Mouse (Mus musculus): Measurements from ENCODE around the gene Rab6a. TPM values are rescaled to one million over a fixed set of nuclear protein-coding genes. Genes with fewer than 3 reads are reported as not detected.
A peak's percentile ranks its signal among the peaks of the same experiment; 100 is the strongest.

The Rab6a gene
- total and polyA plus RNA-seq, 2 experiments from 2014 or later, result 289 to 363 TPM

DNA sequence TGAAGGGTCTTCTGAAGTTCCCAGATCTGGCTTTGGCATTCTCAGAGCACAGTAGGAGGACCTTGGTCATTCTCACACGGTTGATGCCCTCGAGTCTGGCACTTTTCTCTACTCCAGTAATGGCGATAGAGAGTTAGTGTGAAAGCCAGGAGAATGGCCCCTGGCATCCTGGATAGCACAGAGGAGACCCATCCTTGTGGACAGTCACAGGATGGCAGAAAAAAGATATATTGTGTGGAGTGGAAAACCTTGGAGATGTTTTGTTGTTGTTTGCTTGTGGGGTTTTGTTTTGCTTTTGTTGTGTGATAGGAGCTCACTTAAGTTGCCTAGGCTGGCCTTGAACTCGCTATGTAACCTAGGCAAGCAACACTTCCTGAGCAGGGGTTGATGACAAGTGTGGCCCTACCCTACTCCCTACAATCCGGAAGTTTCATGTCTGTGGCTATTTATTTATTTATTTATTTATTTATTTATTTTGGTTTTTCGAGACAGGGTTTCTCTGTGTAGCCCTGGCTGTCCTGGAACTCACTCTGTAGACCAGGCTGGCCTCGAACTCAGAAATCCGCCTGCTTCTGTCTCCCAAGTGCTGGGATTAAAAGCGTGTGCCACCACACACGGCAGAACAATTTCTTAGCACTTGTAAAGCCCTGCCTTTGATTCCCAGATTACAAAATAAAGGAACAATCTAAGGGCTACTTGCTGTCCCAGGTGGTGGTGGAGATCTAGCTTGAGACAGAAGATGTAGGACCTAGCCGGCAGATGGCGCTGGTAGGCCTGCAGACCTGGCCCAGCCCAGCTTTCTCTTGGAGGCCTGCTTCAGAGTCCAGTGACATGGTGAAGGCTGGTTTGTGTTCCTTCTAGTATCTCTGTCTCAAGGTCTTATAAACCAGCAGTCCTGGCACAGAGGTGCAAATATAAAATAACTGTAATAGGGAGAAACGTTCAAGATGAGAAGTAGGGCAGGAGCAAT is 78.1 kb downstream of the Rab6a start:
- DNase-seq (ENCODE audit: low spot score) (peak; percentile 87), ATAC-seq (ENCODE audit: low FRiP score) (no peak)
- peak; percentile 88 for TF ChIP-seq CTCF (IDR thresholded peaks at IDR 0.05)
- Histone ChIP-seq H3K27ac (ENCODE audit: low read depth, low read length) (no peak overlapping the region), H3K9me3 (ENCODE audit: low read length) (no peaks in the 10 kb centered on the region), H3K36me3 (ENCODE audit: insufficient read depth, low read length) (no peaks in the 10 kb centered on the region), H3K4me3 (ENCODE audit: low read depth, low read length) (no peak overlapping the region), H3K27me3 (ENCODE audit: insufficient read depth, low read length) (no peaks in the 10 kb centered on the region), H3K4me2 (ENCODE audit: low read depth, low read length, poor library complexity, severe bottlenecking) (no peak overlapping the region), H3K4me1 (ENCODE audit: insufficient read depth, low read length) (no peaks in the 10 kb centered on the region), H3K9ac (replicated peaks; ENCODE audit: low read length, poor library complexity, severe bottlenecking) (no peak overlapping the region)
- WGBS, result 42% methylated on average over 13 of the region's 13 CpGs

DNA sequence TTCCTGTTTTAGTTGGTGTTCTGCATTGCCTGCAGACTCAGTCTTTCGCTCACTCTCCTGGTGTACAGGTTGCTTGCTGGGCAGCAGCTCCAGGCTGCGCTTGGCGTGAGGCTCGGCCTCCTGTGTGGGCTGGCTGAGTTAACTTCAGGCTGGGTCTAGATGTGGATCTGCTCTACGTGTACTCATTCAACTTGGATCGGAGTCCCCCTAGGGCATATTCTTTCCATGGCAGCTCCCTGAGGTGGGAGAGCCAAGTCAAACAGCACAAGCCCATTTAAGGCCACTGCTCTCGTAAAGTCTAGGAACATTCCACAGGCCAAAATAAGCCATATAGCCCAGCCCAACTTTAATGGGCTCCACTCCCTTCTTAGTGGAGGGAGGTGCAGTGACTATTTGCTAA is 81.3 kb downstream of the Rab6a start:
- H3K9ac ChIP-seq (replicated peaks; ENCODE audit: low read length, poor library complexity, severe bottlenecking), result no peak overlapping the region
- 78% methylated on average over 7 of the region's 7 CpGs for WGBS
- H3K36me3 ChIP-seq (ENCODE audit: insufficient read depth, low read length), result no peaks in the 10 kb centered on the region
- no peaks in the 10 kb centered on the region for H3K4me1 ChIP-seq (ENCODE audit: insufficient read depth, low read length)
- H3K4me2 ChIP-seq (ENCODE audit: low read depth, low read length, poor library complexity, severe bottlenecking), result no peak overlapping the region
- TF ChIP-seq CTCF (IDR thresholded peaks at IDR 0.05), result no peak
- no peaks in the 10 kb centered on the region for H3K27me3 ChIP-seq (ENCODE audit: insufficient read depth, low read length)
- no peak overlapping the region for H3K27ac ChIP-seq (ENCODE audit: low read depth, low read length)
- DNase-seq (ENCODE audit: low spot score) (no peak), ATAC-seq (ENCODE audit: low FRiP score) (no peak)
- no peaks in the 10 kb centered on the region for H3K9me3 ChIP-seq (ENCODE audit: low read length)
- H3K4me3 ChIP-seq (ENCODE audit: low read depth, low read length), result no peak overlapping the region

Other genes starting within 250 kb of the Rab6a start
- 22.2 and 26.6 TPM in 2 replicates for gene C2cd3, start 235.2 kb upstream of the Rab6a start, total RNA-seq (2014; rRNA removed)
- gene C2cd3, start 235.2 kb upstream of the Rab6a start, polyA plus RNA-seq (2015; fragmentation: Nextera tagmentation; extraction: Ambion mirVana), result 8.1 and 8.5 TPM in 2 replicates
- gene Ppme1, start 235.1 kb upstream of the Rab6a start, total RNA-seq (2014; rRNA removed), result 159 and 172 TPM in 2 replicates
- gene Ppme1, start 235.1 kb upstream of the Rab6a start, polyA plus RNA-seq (2015; fragmentation: Nextera tagmentation; extraction: Ambion mirVana), result 149 and 161 TPM in 2 replicates
- gene Ucp3, start 134.4 kb upstream of the Rab6a start, total RNA-seq (2014; rRNA removed), result not detected in 2 replicates
- 0.06 and 0.16 TPM in 2 replicates for gene Ucp3, start 134.4 kb upstream of the Rab6a start, polyA plus RNA-seq (2015; fragmentation: Nextera tagmentation; extraction: Ambion mirVana)
- gene Ucp2, start 114.1 kb upstream of the Rab6a start, total RNA-seq (2014; rRNA removed), result 93.0 and 118 TPM in 2 replicates
- 99.5 and 99.9 TPM in 2 replicates for gene Ucp2, start 114.1 kb upstream of the Rab6a start, polyA plus RNA-seq (2015; fragmentation: Nextera tagmentation; extraction: Ambion mirVana)
- gene Dnajb13, start 92.5 kb upstream of the Rab6a start, total RNA-seq (2014; rRNA removed), result 4.1 and 4.3 TPM in 2 replicates
- gene Dnajb13, start 92.5 kb upstream of the Rab6a start, polyA plus RNA-seq (2015; fragmentation: Nextera tagmentation; extraction: Ambion mirVana), result 2.9 and 3.2 TPM in 2 replicates
- gene Coa4, start 70.3 kb upstream of the Rab6a start, total RNA-seq (2014; rRNA removed), result 3.9 and 7.5 TPM in 2 replicates
- 5.7 and 6.5 TPM in 2 replicates for gene Coa4, start 70.3 kb upstream of the Rab6a start, polyA plus RNA-seq (2015; fragmentation: Nextera tagmentation; extraction: Ambion mirVana)
- gene Mrpl48, start 891 bp downstream of the Rab6a start, total RNA-seq (2014; rRNA removed), result 33.9 and 47.8 TPM in 2 replicates
- 89.8 and 91.5 TPM in 2 replicates for gene Mrpl48, start 891 bp downstream of the Rab6a start, polyA plus RNA-seq (2015; fragmentation: Nextera tagmentation; extraction: Ambion mirVana)
- 25.4 and 46.1 TPM in 2 replicates for gene Plekhb1, start 55.0 kb downstream of the Rab6a start, total RNA-seq (2014; rRNA removed)
- 25.4 and 29.9 TPM in 2 replicates for gene Plekhb1, start 55.0 kb downstream of the Rab6a start, polyA plus RNA-seq (2015; fragmentation: Nextera tagmentation; extraction: Ambion mirVana)
- gene Fam168a, start 99.2 kb downstream of the Rab6a start, total RNA-seq (2014; rRNA removed), result 150 and 163 TPM in 2 replicates
- 105 and 106 TPM in 2 replicates for gene Fam168a, start 99.2 kb downstream of the Rab6a start, polyA plus RNA-seq (2015; fragmentation: Nextera tagmentation; extraction: Ambion mirVana)